Mouse (Mus musculus) small intestine, adult 10 weeks (tissue): Measurements from ENCODE around the gene 5430403G16Rik. TPM values are rescaled to one million over a fixed set of nuclear protein-coding genes. Genes with fewer than 3 reads are reported as not detected.

Source experiments
- polyA plus RNA-seq: library from polyadenylated mRNA; stranded (reverse); fragments of 350-450 nt; fragmentation: Illumina TruSeq; extraction: RNeasy Lipid Tissue Mini Kit (QIAGEN cat#74804); gene quantifications from one replicate; pipeline ENCODE4 v1.2.3, GENCODE M21; 2014; ENCODE audit warnings: low replicate concordance

The 5430403G16Rik gene
- 4.1 TPM for polyA plus RNA-seq

DNA sequence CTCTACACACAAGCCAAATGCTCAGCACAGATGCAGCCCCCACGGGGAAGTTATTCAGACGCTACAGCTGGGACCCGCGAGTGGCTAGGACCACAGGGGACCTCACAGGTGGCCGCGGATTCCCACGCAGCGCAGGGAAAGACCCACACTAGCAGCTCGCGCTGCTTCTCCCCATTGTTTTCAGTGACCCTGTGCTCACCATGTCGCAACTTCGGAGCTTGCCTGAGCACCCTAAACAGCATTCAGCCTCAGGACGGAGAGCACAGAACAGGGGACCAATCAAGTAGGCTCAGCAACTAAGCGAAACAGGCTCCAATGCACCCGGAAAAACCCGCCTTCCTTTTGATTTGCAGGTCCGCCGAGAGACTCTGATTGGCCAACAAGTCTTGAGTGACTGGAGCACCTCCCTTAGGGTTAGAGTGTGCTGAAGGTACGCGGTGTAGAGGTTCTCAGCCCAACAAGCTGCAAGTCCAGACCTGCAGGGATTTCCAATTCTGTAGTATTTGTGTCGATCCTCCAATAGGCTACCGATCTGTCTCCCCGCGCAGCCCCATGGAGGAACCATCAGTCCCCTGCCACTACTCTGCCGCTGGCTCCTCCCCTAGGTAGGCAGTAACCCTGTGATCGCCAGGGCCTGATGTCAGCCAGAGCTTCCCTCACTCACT, at the start of gene 5430403G16Rik:
5430403G16Rik (minus strand) TSS at position 505 of the 665 bp plus-strand sequence.

Other genes with a start within 250 kb of the 5430403G16Rik start
- 0.45 TPM for gene Crlf2, start 132.0 kb downstream of the 5430403G16Rik start, polyA plus RNA-seq
- 22.0 TPM for gene 4930522L14Rik, start 60.8 kb upstream of the 5430403G16Rik start, polyA plus RNA-seq
- 47.1 TPM for gene Gm15446, start 232.4 kb upstream of the 5430403G16Rik start, polyA plus RNA-seq